Mouse (Mus musculus): ENCODE measurements around the gene Cab39.

- no peak for TF ChIP-seq POLR2A (IDR thresholded peaks at IDR 0.05; ENCODE audit: insufficient read depth, low read depth, low read length)
- TF ChIP-seq CTCF (IDR thresholded peaks at IDR 0.05; ENCODE audit: insufficient read depth, low read depth, low read length) = no peak
Observed at GRCm38 (mm10) chr1:85843291-85843863, 50.1 kb downstream of the Cab39 start.

Data from olfactory bulb, adult 2 months (tissue).